Mouse (Mus musculus) small intestine, adult 2 months (tissue): Measurements from ENCODE around the gene Gpc2. TPM values are rescaled to one million over a fixed set of nuclear protein-coding genes. Genes with fewer than 3 reads are reported as not detected.

Experiments used
- H3K27ac ChIP-seq: fragments of 200-500 bp; 2 replicates; pipeline ENCODE4 v1.5.1; 2012; ENCODE audit warnings: low read depth, low read length, control low read depth, inconsistent platforms; ENCODE audit not compliant: insufficient read depth
- H3K27me3 ChIP-seq: fragments of 200-500 bp; 2 replicates; pipeline ENCODE4 v1.6.1; 2012; ENCODE audit warnings: mild to moderate bottlenecking, moderate library complexity, low read length, inconsistent platforms; ENCODE audit not compliant: control insufficient read depth, insufficient read depth
- H3K36me3 ChIP-seq: fragments of 200-500 bp; 2 replicates; pipeline ENCODE4 v1.6.1; 2012; ENCODE audit warnings: mild to moderate bottlenecking, low read length, control low read depth, inconsistent platforms; ENCODE audit not compliant: control insufficient read depth, insufficient read depth
- H3K4me1 ChIP-seq: fragments of 200-500 bp; 2 replicates; pipeline ENCODE4 v1.6.1; 2012; ENCODE audit warnings: low read length, inconsistent platforms, mixed read lengths; ENCODE audit not compliant: control insufficient read depth, insufficient read depth, insufficient read length
- H3K4me3 ChIP-seq: fragments of 200-500 bp; 2 replicates; pipeline ENCODE4 v1.5.1; 2012; ENCODE audit warnings: low read depth, mild to moderate bottlenecking, control low read depth, inconsistent platforms, low read length, moderate library complexity
- CTCF ChIP-seq: fragments of 200-500 bp; IDR thresholded peaks from 2 replicates; pipeline ENCODE4 v1.5.1; 2012; ENCODE audit warnings: low read depth, mild to moderate bottlenecking, control low read depth, inconsistent platforms, low read length, moderate library complexity, mixed read lengths; ENCODE audit not compliant: insufficient replicate concordance, insufficient read length; ENCODE audit errors: extremely low read depth
- POLR2A ChIP-seq: fragments of 200-500 bp; IDR thresholded peaks from 2 replicates; pipeline ENCODE4 v1.6.1; 2012; ENCODE audit warnings: low read depth, mild to moderate bottlenecking, control low read depth, inconsistent platforms, low read length, moderate library complexity
- WGBS: fragments of 180-500 bp; shearing (Covaris S2); methylation state at CpG from one replicate; pipeline ENCODE4 v1.1.7; 2018; 5-methylcytosine and 5-hydroxymethylcytosine counted together
- polyA plus RNA-seq: library from polyadenylated mRNA; depleted of rRNA; stranded (reverse); fragments of >200 nt; gene quantifications from 2 replicates; pipeline ENCODE4 v1.2.3, GENCODE M21; 2012

The Gpc2 gene
- polyA plus RNA-seq, 1 experiment, result 1.1 TPM

DNA sequence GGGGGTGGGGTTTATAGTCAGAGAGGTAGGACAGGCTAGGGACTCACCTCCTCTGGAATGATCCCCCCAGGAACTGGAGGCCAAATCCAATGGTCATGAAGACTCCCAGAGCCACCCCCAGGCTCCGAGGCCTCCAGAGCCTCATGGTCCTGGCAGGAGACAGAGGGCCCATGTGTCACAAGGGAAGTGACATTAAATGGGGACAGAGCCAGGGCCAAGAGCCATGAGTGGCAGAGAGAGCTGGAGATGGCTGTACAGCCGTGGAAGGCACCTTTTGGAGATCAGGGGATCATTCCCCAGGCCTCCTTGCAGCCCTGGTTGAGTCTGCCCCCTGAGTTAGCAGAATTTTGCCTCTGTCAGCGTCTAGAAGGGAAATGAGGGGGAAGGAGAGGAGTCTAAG is 8.6 kb downstream of the Gpc2 start:
- Histone ChIP-seq H3K4me1 (no peaks in the 10 kb centered on the region; the same call in 1 of the 2 replicates), H3K4me3 (no peak overlapping the region), H3K27me3 (no peaks in the 10 kb centered on the region), H3K27ac (no peak overlapping the region), H3K36me3 (no peaks in the 10 kb centered on the region)
- 64% methylated on average over 3 of the region's 3 CpGs for WGBS
- TF ChIP-seq CTCF (no peak), POLR2A (no peak)

DNA sequence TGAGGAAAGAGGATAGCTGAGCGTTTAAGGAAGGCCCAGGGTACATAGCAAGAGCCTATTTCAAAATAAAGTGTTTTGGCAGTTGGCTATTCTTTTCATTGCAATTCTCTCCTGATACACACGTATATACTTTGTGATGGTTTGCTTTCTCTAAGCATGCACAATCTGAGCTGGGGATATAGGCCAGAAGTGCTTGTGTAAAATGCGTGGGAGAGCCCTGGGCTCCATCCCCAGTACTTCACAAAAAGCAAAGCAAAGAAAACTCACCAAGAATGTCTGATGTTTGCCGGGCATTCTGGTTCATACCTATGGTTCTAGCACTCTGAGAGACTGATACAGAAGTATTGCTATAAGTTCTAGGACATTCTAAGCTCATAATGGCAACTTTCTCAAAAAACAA is 10.8 kb downstream of the Gpc2 start:
- Histone ChIP-seq H3K4me3 (no peak overlapping the region), H3K27ac (no peak overlapping the region), H3K27me3 (no peaks in the 10 kb centered on the region), H3K4me1 (peaks cover 3% of the 10 kb centered on the region; the same call in 1 of the 2 replicates), H3K36me3 (no peaks in the 10 kb centered on the region)
- TF ChIP-seq POLR2A (no peak), CTCF (no peak)
- WGBS, result 81% methylated on average over 4 of the region's 4 CpGs

GRCm38 (mm10) chr5:138267114-138267513 is 12.7 kb downstream of the Gpc2 start:
- Histone ChIP-seq H3K27me3 (no peaks in the 10 kb centered on the region), H3K27ac (no peak overlapping the region), H3K36me3 (no peaks in the 10 kb centered on the region), H3K4me1 (peaks cover 9% of the 10 kb centered on the region; the same call in 1 of the 2 replicates), H3K4me3 (no peak overlapping the region)
- TF ChIP-seq CTCF, result no peak
- no peak for TF ChIP-seq POLR2A
- WGBS, result 87% methylated on average over 3 of the region's 3 CpGs

- H3K27me3 ChIP-seq, result no peaks in the 10 kb centered on the region
- 96% methylated on average over 4 of the region's 4 CpGs for WGBS
- peaks cover 12% of the 10 kb centered on the region for H3K36me3 ChIP-seq
- H3K4me3 ChIP-seq, result no peak overlapping the region
- H3K4me1 ChIP-seq, result peaks cover 9% of the 10 kb centered on the region; the same call in 1 of the 2 replicates
- H3K27ac ChIP-seq, result no peak overlapping the region
- TF ChIP-seq CTCF (no peak), POLR2A (no peak)
These were observed 14.1 kb downstream of the Gpc2 start for GRCm38 (mm10) chr5:138265712-138266111.

- Histone ChIP-seq H3K27ac (0 out of 2 replicates have a peak overlapping the region, but pooled peaks have one; percentile 18), H3K36me3 (peaks cover 26% of the 10 kb centered on the region), H3K4me3 (peak overlapping the region; percentile 94), H3K27me3 (no peaks in the 10 kb centered on the region), H3K4me1 (peaks cover 9% of the 10 kb centered on the region; the same call in 1 of the 2 replicates)
- TF ChIP-seq POLR2A (no peak), CTCF (no peak)
- WGBS, result 9% methylated on average over 6 of the region's 6 CpGs
These were observed 15.6 kb downstream of the Gpc2 start for GRCm38 (mm10) chr5:138264207-138264578.

DNA sequence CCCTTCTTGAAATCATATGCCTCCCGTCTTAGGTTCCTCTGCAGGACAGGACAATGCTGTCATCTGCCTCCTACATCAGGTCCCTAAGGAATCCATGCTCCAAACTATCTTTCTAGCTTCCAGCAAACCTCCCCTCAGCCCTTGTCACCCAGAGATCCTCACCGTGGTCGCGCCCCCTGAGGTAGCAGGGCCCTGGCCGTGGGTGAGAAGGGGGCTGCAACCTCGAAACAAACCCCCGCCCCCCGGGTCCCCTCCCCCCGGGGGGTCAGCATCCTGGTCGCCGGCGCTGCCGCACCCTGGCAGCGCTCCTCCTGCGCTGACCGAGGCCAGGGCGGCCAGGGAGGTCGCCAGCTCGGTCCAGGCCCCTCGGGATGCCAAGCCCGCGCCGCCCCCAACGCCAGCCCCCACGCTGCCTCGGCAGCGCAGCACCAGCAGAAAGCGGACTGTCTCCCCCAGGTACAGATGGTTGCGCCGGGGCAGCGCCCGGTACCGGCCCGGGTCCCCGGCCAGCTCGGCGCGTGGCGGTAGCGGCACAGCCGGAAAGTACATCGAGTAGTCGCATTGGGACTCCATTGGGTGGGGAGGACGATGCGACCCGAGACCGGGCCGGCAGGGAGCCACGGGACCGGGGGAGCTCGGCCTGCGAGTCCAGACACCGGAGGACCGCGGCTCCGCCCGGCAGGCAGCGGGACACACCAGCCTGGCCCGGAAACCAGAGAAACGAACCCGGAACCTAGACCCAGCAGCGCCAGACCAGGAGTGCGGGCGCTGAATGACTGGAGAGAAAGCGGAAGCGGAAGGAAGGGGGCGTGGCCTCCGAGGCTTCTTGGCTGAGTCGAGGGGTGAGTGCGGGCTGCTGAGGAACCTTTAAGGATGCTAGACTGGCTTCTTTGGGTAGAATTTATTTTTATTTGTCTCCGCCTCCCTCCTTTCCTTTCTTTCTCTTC is 16.3 kb downstream of the Gpc2 start, which contains the start of gene BC037034:
Gene BC037034 (minus strand): TSS at position 774 of the 947 bp plus-strand sequence.
- Histone ChIP-seq H3K4me3 (peak within 1 kb of the TSS; percentile 94), H3K36me3 (peaks cover 32% of the 10 kb centered on the region), H3K27ac (peak within 1 kb of the TSS; percentile 67), H3K27me3 (no peaks in the 10 kb centered on the region), H3K4me1 (peaks cover 9% of the 10 kb centered on the region; the same call in 1 of the 2 replicates)
- TF ChIP-seq POLR2A, result peak; percentile 92
- TF ChIP-seq CTCF, result no peak
- WGBS, result 1% methylated on average over 70 of the region's 71 CpGs

GRCm38 (mm10) chr5:138262582-138263240 is 17.1 kb downstream of the Gpc2 start:
- Histone ChIP-seq H3K27me3 (no peaks in the 10 kb centered on the region), H3K4me1 (peaks cover 9% of the 10 kb centered on the region; the same call in 1 of the 2 replicates), H3K4me3 (peak overlapping the region; percentile 94), H3K27ac (no peak overlapping the region; the same call in 1 of the 2 replicates), H3K36me3 (peaks cover 33% of the 10 kb centered on the region)
- 64% methylated on average over 18 of the region's 18 CpGs for WGBS
- TF ChIP-seq CTCF (no peak), POLR2A (no peak)
